Mouse (Mus musculus) liver, adult 2 months (tissue): Measurements from ENCODE around the gene Kif6.

ENCODE experiments used
- CTCF ChIP-seq: fragments of 200-500 bp; IDR thresholded peaks from 2 replicates; pipeline ENCODE4 v1.5.1; 2011; ENCODE audit warnings: low read depth, low read length, control low read depth
- POLR2A ChIP-seq: fragments of 200-500 bp; IDR thresholded peaks from 2 replicates; pipeline ENCODE4 v1.6.1; 2011; ENCODE audit warnings: low read length, control low read depth; ENCODE audit not compliant: insufficient read depth; ENCODE audit errors: extremely low read depth

- TF ChIP-seq CTCF (no peak), POLR2A (no peak)
These were observed 210.0 kb downstream of the Kif6 start for GRCm38 (mm10) chr17:49824841-49825450.
